Mouse (Mus musculus) ES-E14 (cell line): Measurements from ENCODE around the gene Gzmg.
"Not testable (repeated sequence)": the region's sequence is repeated elsewhere in the genome, so short reads cannot be mapped to it uniquely, and the experiment has no call there.

ENCODE experiments used
- CHD2 ChIP-seq: IDR thresholded peaks from 2 replicates; pipeline ENCODE4 v1.6.1; 2014; ENCODE audit warnings: mild to moderate bottlenecking, low read depth, low read length, inconsistent platforms
- HCFC1 ChIP-seq: IDR thresholded peaks from 2 replicates; pipeline ENCODE4 v1.6.1; 2012; ENCODE audit warnings: low read length, inconsistent platforms, borderline replicate concordance; ENCODE audit not compliant: insufficient read depth
- MAFK ChIP-seq: IDR thresholded peaks from 2 replicates; pipeline ENCODE4 v1.6.1; 2014; ENCODE audit warnings: mild to moderate bottlenecking, low read depth, low read length, inconsistent platforms; ENCODE audit not compliant: insufficient read depth

- TF ChIP-seq CHD2, MAFK, HCFC1: not testable (repeated sequence)
Observed at GRCm38 (mm10) chr14:56205021-56205420, 45.6 kb upstream of the Gzmg start.
